In genomic region chr5:122295113-122295935, GRCm38 (mm10) we compare ENCODE assay signal across 15 mouse cellular contexts. TPM values are rescaled to one million over a fixed set of nuclear protein-coding genes. Genes with fewer than 3 reads are reported as not detected.
DNase-seq lines count a peak whose midpoint lies in the region; ATAC-seq and TF ChIP-seq lines count a peak whose summit lies in the region.
"Had no signal": no experiment of that assay in that cellular context is flagged by ENCODE, and none has a peak within 500 bp of the region (broad histone marks: within the 10 kb centered on the region; RNA-seq: fewer than 3 reads in every experiment).

No protein-coding gene starts in this region.

- peaks cover 34% of the 10 kb centered on the region for H3K4me1 ChIP-seq in liver, postnatal 0 days (ENCODE audit: insufficient read depth)
- H3K4me1 ChIP-seq in liver, embryonic 11.5 days (replicated peaks; ENCODE audit: control insufficient read depth, insufficient read depth, low read length), result peaks cover 21% of the 10 kb centered on the region
- H3K4me1 ChIP-seq in hindbrain, postnatal 0 days (ENCODE audit: insufficient read depth, low read length), result peaks cover 9% of the 10 kb centered on the region; the same call in 1 of the 2 replicates
- 0 out of 2 replicates have a peak, but pooled peaks cover 2% of the 10 kb centered on the region for H3K4me1 ChIP-seq in stomach, postnatal 0 days (replicated peaks; ENCODE audit: control insufficient read depth, insufficient read depth)

- no peaks in the 10 kb centered on the region for H3K27me3 ChIP-seq in liver, postnatal 0 days (ENCODE audit: insufficient read depth, low read length)
- no peaks in the 10 kb centered on the region for H3K27me3 ChIP-seq in liver, embryonic 11.5 days (replicated peaks; ENCODE audit: control insufficient read depth, insufficient read depth, low read length)
- H3K27me3 ChIP-seq in hindbrain, postnatal 0 days (ENCODE audit: insufficient read depth, low read length), result no peaks in the 10 kb centered on the region
- H3K27me3 ChIP-seq in stomach, postnatal 0 days (ENCODE audit: control insufficient read depth, insufficient read depth, low read length), result no peaks in the 10 kb centered on the region
- H3K27me3 ChIP-seq: embryonic facial prominence, embryonic 13.5 days; liver, embryonic 13.5 days had no signal

- no peak for ATAC-seq in liver, postnatal 0 days
- no peak for ATAC-seq in liver, embryonic 11.5 days (replicated peaks; ENCODE audit: low FRiP score)
- ATAC-seq in hindbrain, postnatal 0 days, result 0 out of 2 replicates have a peak, but pooled peaks have one; percentile 21
- ATAC-seq in stomach, postnatal 0 days (ENCODE audit: low FRiP score, low TSS enrichment), result peak; percentile 77
- ATAC-seq: forebrain, postnatal 0 days had no signal

- no peaks in the 10 kb centered on the region for H3K9me3 ChIP-seq in liver, postnatal 0 days (ENCODE audit: low read length)
- H3K9me3 ChIP-seq in liver, embryonic 11.5 days (ENCODE audit: control insufficient read depth, low read length), result no peaks in the 10 kb centered on the region
- no peaks in the 10 kb centered on the region for H3K9me3 ChIP-seq in hindbrain, postnatal 0 days (ENCODE audit: low read length)
- no peaks in the 10 kb centered on the region for H3K9me3 ChIP-seq in stomach, postnatal 0 days (ENCODE audit: control insufficient read depth, low read length)
- H3K9me3 ChIP-seq: embryonic facial prominence, embryonic 13.5 days; liver, embryonic 13.5 days had no signal

- peak; percentile 40 for DNase-seq in adrenal gland, adult 2 months
- no peak for DNase-seq in adrenal gland, postnatal 4 days (ENCODE audit: low spot score in 2 of 2)
- no peak for DNase-seq in liver, postnatal 0 days
- no peak for DNase-seq in liver, embryonic 11.5 days (ENCODE audit: low spot score)
- DNase-seq in hindbrain, postnatal 0 days (ENCODE audit: low spot score), result no peak
- DNase-seq in stomach, postnatal 0 days (ENCODE audit: low spot score), result peak; percentile 44
- DNase-seq in left cerebral cortex, postnatal 4 days, result no peak
- no peak for DNase-seq in left cerebral cortex, adult 8-10 months (ENCODE audit: low spot score in 2 of 2)
- DNase-seq: cerebellum, adult 8-10 months; forebrain, postnatal 0 days; heart, postnatal 36 days; kidney, postnatal 10 days; liver, embryonic 13.5 days had no signal

- H3K4me2 ChIP-seq in liver, postnatal 0 days (ENCODE audit: low read depth, low read length), result no peak overlapping the region
- H3K4me2 ChIP-seq in liver, embryonic 11.5 days, result no peak overlapping the region
- H3K4me2 ChIP-seq in hindbrain, postnatal 0 days (ENCODE audit: low read depth, low read length), result no peak overlapping the region
- no peak overlapping the region for H3K4me2 ChIP-seq in stomach, postnatal 0 days (replicated peaks; ENCODE audit: low read depth)
- H3K4me2 ChIP-seq: embryonic facial prominence, embryonic 13.5 days; liver, embryonic 13.5 days had no signal

- 81% methylated on average over 14 of the region's 14 CpGs for WGBS in liver, postnatal 0 days (ENCODE audit: insufficient replicate concordance)
- 80% methylated on average over 14 of the region's 14 CpGs for WGBS in liver, embryonic 11.5 days
- 61% methylated on average over 14 of the region's 14 CpGs for WGBS in hindbrain, postnatal 0 days
- 61% methylated on average over 14 of the region's 14 CpGs for WGBS in stomach, postnatal 0 days

- no peak for TF ChIP-seq CTCF in liver, postnatal 0 days (IDR thresholded peaks at IDR 0.05; ENCODE audit: low read depth)
- TF ChIP-seq CTCF in hindbrain, postnatal 0 days (IDR thresholded peaks at IDR 0.05; ENCODE audit: low read depth), result no peak
- no peak for TF ChIP-seq CTCF in stomach, postnatal 0 days (IDR thresholded peaks at IDR 0.05; ENCODE audit: low read depth)

- no peak for TF ChIP-seq EP300 in liver, postnatal 0 days (IDR thresholded peaks at IDR 0.05; ENCODE audit: low read depth)
- no peak for TF ChIP-seq EP300 in stomach, postnatal 0 days (optimal IDR thresholded peaks at IDR 0.05)

- 0 out of 2 replicates have a peak overlapping the region, but pooled peaks have one; percentile 16 for H3K9ac ChIP-seq in liver, postnatal 0 days (replicated peaks)
- no peak overlapping the region for H3K9ac ChIP-seq in liver, embryonic 11.5 days (ENCODE audit: low read depth, low read length)
- no peak overlapping the region for H3K9ac ChIP-seq in hindbrain, postnatal 0 days (replicated peaks; ENCODE audit: low read length)
- H3K9ac ChIP-seq in stomach, postnatal 0 days (ENCODE audit: low read length), result no peak overlapping the region
- H3K9ac ChIP-seq: embryonic facial prominence, embryonic 13.5 days; forebrain, postnatal 0 days; liver, embryonic 13.5 days had no signal

- no peak overlapping the region for H3K4me3 ChIP-seq in liver, postnatal 0 days (ENCODE audit: low read depth, low read length)
- H3K4me3 ChIP-seq in liver, embryonic 11.5 days (ENCODE audit: low read depth, low read length), result no peak overlapping the region
- H3K4me3 ChIP-seq in hindbrain, postnatal 0 days (ENCODE audit: low read length), result no peak overlapping the region
- no peak overlapping the region for H3K4me3 ChIP-seq in stomach, postnatal 0 days (ENCODE audit: low read depth, low read length)
- H3K4me3 ChIP-seq: embryonic facial prominence, embryonic 13.5 days; liver, embryonic 13.5 days; myocyte had no signal

- intact Hi-C loops in left cerebral cortex, postnatal 4 days (cut with DNase I), result no loop called here

- no peak overlapping the region for H3K27ac ChIP-seq in liver, postnatal 0 days (ENCODE audit: low read depth)
- H3K27ac ChIP-seq in liver, embryonic 11.5 days (ENCODE audit: low read depth, low read length), result no peak overlapping the region
- no peak overlapping the region for H3K27ac ChIP-seq in hindbrain, postnatal 0 days
- peak overlapping the region; percentile 40 for H3K27ac ChIP-seq in stomach, postnatal 0 days (replicated peaks)
- H3K27ac ChIP-seq: embryonic facial prominence, embryonic 13.5 days; liver, embryonic 13.5 days had no signal

- no peaks in the 10 kb centered on the region; the same call in 1 of the 2 replicates for H3K36me3 ChIP-seq in liver, postnatal 0 days (replicated peaks; ENCODE audit: insufficient read depth, low read length)
- H3K36me3 ChIP-seq in liver, embryonic 11.5 days (ENCODE audit: control insufficient read depth, insufficient read depth, low read length), result no peaks in the 10 kb centered on the region
- H3K36me3 ChIP-seq in hindbrain, postnatal 0 days (ENCODE audit: insufficient read depth, low read length), result no peaks in the 10 kb centered on the region
- H3K36me3 ChIP-seq in stomach, postnatal 0 days (ENCODE audit: control insufficient read depth, insufficient read depth, low read length), result no peaks in the 10 kb centered on the region

RNA-seq across cellular contexts. Expression of gene Pptc7, which starts 11.2 kb away (rescaled TPM):
- 10 to 100 TPM; 52.0 to 63.4 TPM for total RNA-seq in adrenal gland, adult 2 months (2021)
- polyA plus RNA-seq in adrenal gland, adult 2 months (2012; rRNA removed), result 46.3 and 57.5 TPM in 2 replicates
- 10 to 100 TPM; 33.1 to 36.7 TPM for total RNA-seq in adrenal gland, postnatal 4 days (2021)
- polyA plus RNA-seq in liver, postnatal 0 days (2015; fragmentation: Nextera tagmentation; extraction: Ambion mirVana), result 4.4 and 5.6 TPM in 2 replicates
- 6.7 and 8.2 TPM in 2 replicates for polyA plus RNA-seq in liver, embryonic 11.5 days (2014; fragmentation: Nextera tagmentation; extraction: Ambion mirVana)
- total RNA-seq in hindbrain, postnatal 0 days (2014; rRNA removed), result 15.8 and 18.7 TPM in 2 replicates
- 6.9 and 7.2 TPM in 2 replicates for polyA plus RNA-seq in hindbrain, postnatal 0 days (2015; fragmentation: Nextera tagmentation; extraction: Ambion mirVana)
- 7.8 and 8.2 TPM in 2 replicates for polyA plus RNA-seq in stomach, postnatal 0 days (2015; fragmentation: Nextera tagmentation; extraction: Ambion mirVana)
- 10 to 100 TPM; 17.1 to 18.5 TPM for total RNA-seq in left cerebral cortex, postnatal 4 days (2021)
- 10 to 100 TPM; 44.8 to 52.2 (median 48.8) TPM for total RNA-seq in left cerebral cortex, adult 8-10 months (2022)

RNA-seq across cellular contexts. Expression of gene Tctn1, which starts 31.1 kb away (rescaled TPM):
- 10 to 100 TPM; 11.4 to 14.2 TPM for total RNA-seq in adrenal gland, adult 2 months (2021)
- polyA plus RNA-seq in adrenal gland, adult 2 months (2012; rRNA removed), result 47.0 and 58.3 TPM in 2 replicates
- 10 to 100 TPM; 23.4 to 24.3 TPM for total RNA-seq in adrenal gland, postnatal 4 days (2021)
- 1.1 and 1.2 TPM in 2 replicates for polyA plus RNA-seq in liver, postnatal 0 days (2015; fragmentation: Nextera tagmentation; extraction: Ambion mirVana)
- 2.1 and 3.1 TPM in 2 replicates for polyA plus RNA-seq in liver, embryonic 11.5 days (2014; fragmentation: Nextera tagmentation; extraction: Ambion mirVana)
- total RNA-seq in hindbrain, postnatal 0 days (2014; rRNA removed), result 30.3 and 30.6 TPM in 2 replicates
- 6.5 TPM in 2 replicates for polyA plus RNA-seq in hindbrain, postnatal 0 days (2015; fragmentation: Nextera tagmentation; extraction: Ambion mirVana)
- polyA plus RNA-seq in stomach, postnatal 0 days (2015; fragmentation: Nextera tagmentation; extraction: Ambion mirVana), result 2.3 TPM in 2 replicates
- total RNA-seq in left cerebral cortex, postnatal 4 days (2021), result 10 to 100 TPM; 16.4 to 17.8 TPM
- total RNA-seq in left cerebral cortex, adult 8-10 months (2022), result 10 to 100 TPM; 15.0 to 16.6 (median 15.7) TPM

RNA-seq across cellular contexts. Expression of gene Rad9b, which starts 58.7 kb away (rescaled TPM):
- total RNA-seq in adrenal gland, adult 2 months (2021), result 1 to 10 TPM; 1.9 to 2.8 TPM
- polyA plus RNA-seq in adrenal gland, adult 2 months (2012; rRNA removed), result 2.3 and 2.4 TPM in 2 replicates
- total RNA-seq in adrenal gland, postnatal 4 days (2021), result 1 to 10 TPM; 4.9 to 5.4 TPM
- 2.7 and 3.0 TPM in 2 replicates for polyA plus RNA-seq in liver, postnatal 0 days (2015; fragmentation: Nextera tagmentation; extraction: Ambion mirVana)
- 7.0 and 7.9 TPM in 2 replicates for polyA plus RNA-seq in liver, embryonic 11.5 days (2014; fragmentation: Nextera tagmentation; extraction: Ambion mirVana)
- 5.1 and 8.3 TPM in 2 replicates for total RNA-seq in hindbrain, postnatal 0 days (2014; rRNA removed)
- polyA plus RNA-seq in hindbrain, postnatal 0 days (2015; fragmentation: Nextera tagmentation; extraction: Ambion mirVana), result 14.0 and 15.0 TPM in 2 replicates
- 5.2 and 5.3 TPM in 2 replicates for polyA plus RNA-seq in stomach, postnatal 0 days (2015; fragmentation: Nextera tagmentation; extraction: Ambion mirVana)
- total RNA-seq in left cerebral cortex, postnatal 4 days (2021), result 1 to 10 TPM; 6.1 to 6.8 TPM
- total RNA-seq in left cerebral cortex, adult 8-10 months (2022), result 1 to 10 TPM; 3.4 to 5.0 (median 4.2) TPM

RNA-seq across cellular contexts. Expression of gene Vps29, which starts 58.8 kb away (rescaled TPM):
- total RNA-seq in adrenal gland, adult 2 months (2021), result 100 to 1,000 TPM; 128 to 165 TPM
- polyA plus RNA-seq in adrenal gland, adult 2 months (2012; rRNA removed), result 13.1 and 18.5 TPM in 2 replicates
- total RNA-seq in adrenal gland, postnatal 4 days (2021), result 100 to 1,000 TPM; 127 to 134 TPM
- 93.1 and 104 TPM in 2 replicates for polyA plus RNA-seq in liver, postnatal 0 days (2015; fragmentation: Nextera tagmentation; extraction: Ambion mirVana)
- 204 and 211 TPM in 2 replicates for polyA plus RNA-seq in liver, embryonic 11.5 days (2014; fragmentation: Nextera tagmentation; extraction: Ambion mirVana)
- 90.5 and 111 TPM in 2 replicates for total RNA-seq in hindbrain, postnatal 0 days (2014; rRNA removed)
- 344 and 353 TPM in 2 replicates for polyA plus RNA-seq in hindbrain, postnatal 0 days (2015; fragmentation: Nextera tagmentation; extraction: Ambion mirVana)
- polyA plus RNA-seq in stomach, postnatal 0 days (2015; fragmentation: Nextera tagmentation; extraction: Ambion mirVana), result 187 and 191 TPM in 2 replicates
- 100 to 1,000 TPM; 202 to 208 TPM for total RNA-seq in left cerebral cortex, postnatal 4 days (2021)
- total RNA-seq in left cerebral cortex, adult 8-10 months (2022), result 100 to 1,000 TPM; 182 to 219 (median 199) TPM

Comparison
In these comparisons a context has a peak if more than half of its experiments do, and no peak if none do; other contexts are left out.
1. DNase-seq: peak in adrenal gland, adult 2 months (single experiment) and stomach, postnatal 0 days (single experiment); none in adrenal gland, postnatal 4 days (0 of 2), liver, postnatal 0 days (single experiment), liver, embryonic 11.5 days (single experiment), hindbrain, postnatal 0 days (single experiment), left cerebral cortex, postnatal 4 days (single experiment) and left cerebral cortex, adult 8-10 months (0 of 2).
2. ATAC-seq: peak in hindbrain, postnatal 0 days (single experiment) and stomach, postnatal 0 days (single experiment); none in liver, postnatal 0 days (single experiment) and liver, embryonic 11.5 days (single experiment).